Mouse (Mus musculus): ENCODE measurements around the gene Fitm1.

The Fitm1 gene

DNA sequence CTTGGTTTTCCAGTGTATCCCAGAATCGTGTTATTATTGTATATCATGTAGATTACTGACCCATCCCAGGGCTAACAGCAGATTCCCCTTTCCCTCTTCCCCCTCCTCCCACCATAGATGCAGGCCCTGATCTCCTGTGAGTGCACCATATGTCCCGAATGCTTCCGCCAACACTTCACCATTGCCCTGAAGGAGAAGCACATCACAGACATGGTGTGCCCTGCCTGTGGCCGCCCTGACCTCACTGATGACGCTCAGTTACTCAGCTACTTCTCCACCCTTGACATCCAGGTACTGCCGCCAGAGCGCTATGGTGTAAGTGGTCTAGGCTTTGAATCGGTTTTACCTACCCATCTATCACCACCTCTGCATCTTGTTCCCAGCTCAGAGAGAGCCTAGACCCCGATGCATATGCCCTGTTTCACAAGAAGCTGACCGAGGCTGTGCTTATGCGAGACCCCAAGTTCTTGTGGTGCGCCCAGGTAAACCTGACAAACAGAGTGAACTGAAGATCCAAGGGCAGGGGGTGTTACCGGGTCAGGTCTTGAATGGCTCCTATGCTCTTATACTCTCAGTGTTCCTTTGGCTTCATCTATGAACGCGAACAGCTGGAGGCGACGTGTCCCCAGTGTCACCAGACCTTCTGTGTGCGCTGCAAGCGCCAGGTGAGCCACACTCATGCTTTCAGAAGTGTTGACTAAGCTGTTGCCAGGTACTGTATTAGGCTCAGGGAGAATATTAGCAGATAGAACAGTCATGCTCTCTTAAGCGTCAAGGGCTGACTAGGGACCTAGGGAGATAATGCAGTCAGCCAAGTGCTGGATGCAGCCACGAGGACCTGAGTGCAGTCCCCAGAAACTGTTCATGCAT, 23.3 kb downstream of the Fitm1 start:
- DNase-seq = no peak

DNA sequence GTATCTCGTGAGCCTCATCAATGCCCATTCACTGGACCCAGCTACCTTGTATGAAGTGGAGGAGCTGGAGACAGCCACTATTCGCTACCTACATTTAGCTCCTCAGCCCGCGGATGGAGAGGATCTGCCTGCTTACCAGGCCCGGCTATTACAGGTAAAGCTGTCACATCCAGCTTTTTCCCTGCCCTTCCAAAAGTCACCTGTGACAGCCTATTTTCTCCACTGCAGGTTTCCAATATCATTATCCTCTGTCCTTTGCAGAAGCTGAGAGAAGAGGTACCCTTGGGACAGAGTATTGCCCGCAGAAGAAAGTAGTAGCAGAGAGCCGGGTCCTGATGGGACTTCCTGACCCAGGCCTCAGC, 27.8 kb downstream of the Fitm1 start, which contains the start of gene Irf9:
Irf9 (plus strand) TSS at position 301 of the 362 bp plus-strand sequence.
- DNase-seq = no peak

DNA sequence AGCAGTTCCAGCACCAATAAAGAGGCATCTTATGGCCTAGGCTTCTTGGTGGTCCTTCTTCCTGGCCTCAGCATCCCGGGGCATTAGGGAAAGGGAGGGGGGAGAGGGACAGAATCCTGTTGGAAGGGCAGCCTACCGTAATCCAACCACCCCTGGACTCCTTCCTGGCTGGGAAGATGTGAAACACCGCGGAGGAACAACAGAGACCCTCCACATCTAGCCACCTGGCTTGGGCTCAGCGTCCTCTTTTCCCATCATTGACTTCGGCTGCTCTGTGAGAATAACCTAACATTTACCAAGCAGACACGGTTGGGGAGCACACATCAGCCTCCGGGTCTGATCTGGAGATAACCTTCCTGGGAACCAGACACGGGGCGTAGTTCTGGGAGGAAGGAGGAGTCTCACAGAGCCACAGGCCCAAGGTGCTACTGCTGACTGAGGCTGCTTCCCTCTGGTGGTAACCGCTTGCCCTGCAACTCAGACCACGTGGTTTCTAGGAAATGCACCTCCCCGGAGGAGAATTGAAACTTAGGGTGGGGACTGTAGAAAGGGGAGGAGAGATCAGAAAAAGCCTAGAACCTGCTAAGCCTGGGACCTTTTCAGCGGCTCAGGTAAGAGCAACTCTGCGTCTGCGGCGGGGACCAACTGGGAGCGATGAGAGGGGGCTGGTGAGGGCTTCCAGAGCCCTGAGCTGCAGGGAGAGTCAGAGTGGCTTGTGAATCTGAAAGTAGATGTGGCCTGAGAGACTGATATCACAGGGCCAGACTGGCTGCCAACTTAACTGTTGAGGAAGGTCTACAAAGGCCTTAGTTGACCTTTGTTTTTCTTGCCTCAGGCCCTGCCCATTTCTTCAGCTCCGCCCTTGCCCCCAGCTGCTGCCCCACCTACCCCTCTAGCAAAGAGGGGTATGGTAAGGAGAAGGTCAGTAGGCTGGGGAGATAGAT, 28.5 kb downstream of the Fitm1 start:
- peak; percentile 94 for DNase-seq

DNA sequence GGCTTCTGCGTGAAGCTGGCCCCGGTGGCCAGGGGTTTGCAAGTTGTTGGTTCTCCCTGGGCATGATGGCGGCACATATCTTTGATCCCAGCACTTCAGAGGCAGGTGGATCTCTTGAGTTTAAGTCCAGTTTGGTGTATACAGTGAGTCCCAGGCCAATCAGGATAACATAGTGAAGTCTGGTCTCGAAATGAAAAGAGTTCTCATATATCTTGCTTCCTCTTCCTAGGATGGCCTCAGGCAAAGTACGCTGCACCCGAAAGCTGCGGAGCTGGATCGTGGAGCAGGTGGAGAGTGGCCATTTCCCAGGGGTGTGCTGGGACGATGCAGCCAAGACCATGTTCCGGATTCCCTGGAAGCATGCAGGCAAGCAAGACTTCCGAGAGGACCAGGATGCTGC, 29.4 kb downstream of the Fitm1 start:
- DNase-seq = no peak

DNA sequence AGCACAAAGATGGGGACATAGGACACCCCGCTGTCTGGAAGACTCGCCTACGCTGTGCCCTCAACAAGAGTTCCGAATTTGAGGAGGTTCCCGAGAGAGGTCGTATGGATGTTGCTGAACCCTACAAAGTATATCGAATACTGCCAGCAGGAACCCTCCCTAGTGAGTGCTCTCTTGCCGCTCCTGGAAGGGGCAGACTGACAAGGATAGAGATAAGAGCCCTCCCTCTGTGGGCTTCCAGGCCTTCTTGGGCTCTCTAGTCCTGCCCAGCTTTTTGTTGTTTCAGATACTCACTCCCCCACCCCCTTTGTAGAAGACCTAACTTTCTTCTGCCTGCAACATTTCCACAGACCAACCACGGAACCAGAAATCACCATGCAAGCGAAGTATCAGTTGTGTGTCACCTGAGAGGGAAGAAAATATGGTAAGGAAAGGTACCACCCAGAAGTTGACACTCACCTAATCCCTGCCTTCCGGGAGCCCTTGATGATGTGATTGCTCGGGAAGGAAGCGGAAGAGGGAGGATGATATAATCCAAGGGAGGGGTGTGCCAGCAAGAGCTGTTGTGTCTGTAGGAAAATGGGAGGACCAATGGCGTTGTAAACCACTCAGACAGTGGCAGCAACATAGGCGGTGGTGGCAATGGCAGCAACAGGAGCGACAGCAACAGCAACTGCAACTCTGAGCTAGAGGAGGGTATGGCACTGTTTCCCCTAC, 30.5 kb downstream of the Fitm1 start:
- DNase-seq = no peak

DNA sequence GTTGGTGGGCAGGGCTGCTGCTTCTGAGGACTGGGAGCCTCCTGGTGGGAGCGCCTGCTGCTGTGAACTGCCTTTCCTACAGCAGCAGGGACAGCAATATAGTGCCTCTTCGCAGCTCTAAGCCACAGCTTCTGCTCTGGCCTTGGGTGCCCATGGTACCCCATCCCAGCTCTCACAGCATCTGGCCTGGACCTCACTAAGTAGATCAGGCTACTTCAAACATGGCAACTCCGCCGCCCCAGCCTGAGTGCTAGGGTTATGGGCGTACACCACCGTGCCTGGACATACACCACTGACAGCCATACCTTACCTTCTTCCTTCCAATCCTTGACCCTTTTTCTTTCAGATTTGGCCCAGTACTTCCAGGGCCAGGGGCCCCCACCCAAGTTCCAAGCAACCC, 32.9 kb downstream of the Fitm1 start:
- no peak for DNase-seq

DNA sequence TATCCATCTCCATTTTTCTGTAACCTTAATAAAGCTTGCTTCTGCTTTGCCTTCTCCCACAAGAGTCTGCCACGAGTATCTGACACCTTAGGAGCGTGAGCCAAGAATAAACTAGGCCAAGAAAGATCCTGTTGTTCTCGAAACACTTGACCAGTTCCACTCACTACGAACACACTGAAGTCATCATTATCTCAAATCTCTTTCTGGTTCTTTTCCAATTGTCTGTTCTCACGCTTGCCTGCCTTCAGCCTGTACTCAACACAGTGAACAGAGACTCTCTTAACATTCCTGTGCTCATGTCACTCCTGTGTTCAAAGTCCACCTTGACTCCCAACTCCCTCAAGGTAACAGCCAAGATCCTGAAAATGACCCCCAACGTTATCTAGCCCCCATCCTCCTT, 37.9 kb downstream of the Fitm1 start:
- no peak for DNase-seq

DNA sequence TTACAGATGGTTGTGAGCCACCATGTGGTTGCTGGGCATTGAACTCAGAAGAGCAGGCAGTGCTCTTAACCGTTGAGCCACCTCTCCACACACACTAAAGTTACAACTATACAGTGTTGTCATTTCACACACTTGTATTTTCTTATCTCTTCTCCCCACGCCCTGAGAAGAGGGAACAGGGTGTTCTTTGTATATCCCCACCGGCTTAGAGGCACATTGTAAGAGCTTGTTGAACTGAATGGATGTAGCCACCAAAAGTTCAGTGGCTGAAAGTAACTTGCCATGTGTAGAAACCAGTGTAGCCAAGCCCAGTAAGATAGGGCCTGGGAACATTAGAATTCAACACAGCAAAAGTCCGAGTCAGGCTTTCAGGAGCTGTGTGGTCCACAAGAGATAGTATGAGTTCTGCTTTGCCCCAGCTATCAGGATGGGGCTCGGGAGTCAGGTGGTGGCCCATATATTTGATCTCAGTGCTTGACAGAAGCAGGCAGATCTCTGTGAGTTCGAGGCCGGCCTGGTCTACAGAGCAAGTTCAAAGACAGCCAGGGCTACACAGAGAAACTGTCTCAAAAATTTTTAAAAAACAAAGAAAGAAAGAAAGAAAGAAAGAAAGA, 39.3 kb downstream of the Fitm1 start:
- DNase-seq = no peak

DNA sequence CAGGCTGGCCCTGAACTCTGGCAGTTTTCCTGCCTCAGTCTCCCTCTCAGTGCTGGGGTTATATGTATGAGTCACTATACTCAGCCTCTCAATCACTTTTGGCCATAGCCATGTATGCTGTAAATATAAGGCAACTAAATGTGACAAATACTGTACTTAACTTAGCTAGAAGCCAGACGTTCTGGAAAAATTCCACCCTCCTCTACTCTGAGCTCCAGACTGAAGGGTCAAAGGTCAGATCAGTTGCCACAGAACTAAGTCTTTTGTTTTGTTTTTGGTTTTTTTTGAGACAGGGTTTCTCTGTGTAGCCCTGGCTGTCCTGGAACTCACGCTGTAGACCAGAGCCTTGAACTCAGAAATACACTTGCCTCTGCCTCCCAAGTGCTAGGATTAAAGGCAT, 40.5 kb downstream of the Fitm1 start:
- no peak for DNase-seq

DNA sequence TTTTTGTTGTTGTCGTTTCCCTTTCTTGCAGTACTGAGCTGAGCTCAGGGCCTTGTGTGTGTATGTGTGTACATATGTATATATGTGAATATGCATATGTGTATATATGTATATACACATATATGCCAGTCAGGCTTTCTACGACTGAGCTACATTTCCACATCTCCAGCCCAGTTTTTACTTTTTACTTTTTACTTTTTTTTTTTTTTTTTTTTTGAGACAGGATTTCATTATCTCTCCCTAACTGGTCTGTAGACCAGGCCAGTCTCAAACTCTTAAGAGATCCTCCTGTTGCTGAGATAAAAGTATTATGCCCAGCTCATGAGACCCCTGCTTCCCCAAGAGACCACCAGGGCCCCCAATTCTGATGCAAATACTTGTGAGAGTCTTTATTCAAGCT, 41.4 kb downstream of the Fitm1 start:
- DNase-seq = no peak

DNA sequence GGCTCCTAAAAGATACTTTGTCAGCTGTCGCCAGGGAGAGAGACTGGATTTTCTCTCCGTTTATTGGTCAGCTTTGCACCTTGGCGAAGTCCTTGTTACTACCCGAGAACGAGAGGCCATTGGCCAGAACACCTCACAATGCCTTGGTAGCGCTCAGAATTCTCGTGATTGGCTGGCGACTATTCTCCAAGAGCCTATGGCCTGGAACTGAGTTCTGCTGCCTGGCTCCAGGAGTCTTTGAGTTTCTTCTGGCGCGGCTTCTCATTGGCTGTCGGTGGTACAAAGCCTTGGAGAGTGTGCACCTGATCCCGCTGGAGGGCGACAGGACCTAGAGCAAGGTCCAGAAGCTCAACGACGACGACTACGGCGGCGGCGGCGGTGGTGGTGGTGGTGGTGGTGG, 42.4 kb downstream of the Fitm1 start, which contains the start of gene Rec8:
Rec8 (plus strand) TSS at position 216 of the 400 bp plus-strand sequence.
- no peak for DNase-seq

DNA sequence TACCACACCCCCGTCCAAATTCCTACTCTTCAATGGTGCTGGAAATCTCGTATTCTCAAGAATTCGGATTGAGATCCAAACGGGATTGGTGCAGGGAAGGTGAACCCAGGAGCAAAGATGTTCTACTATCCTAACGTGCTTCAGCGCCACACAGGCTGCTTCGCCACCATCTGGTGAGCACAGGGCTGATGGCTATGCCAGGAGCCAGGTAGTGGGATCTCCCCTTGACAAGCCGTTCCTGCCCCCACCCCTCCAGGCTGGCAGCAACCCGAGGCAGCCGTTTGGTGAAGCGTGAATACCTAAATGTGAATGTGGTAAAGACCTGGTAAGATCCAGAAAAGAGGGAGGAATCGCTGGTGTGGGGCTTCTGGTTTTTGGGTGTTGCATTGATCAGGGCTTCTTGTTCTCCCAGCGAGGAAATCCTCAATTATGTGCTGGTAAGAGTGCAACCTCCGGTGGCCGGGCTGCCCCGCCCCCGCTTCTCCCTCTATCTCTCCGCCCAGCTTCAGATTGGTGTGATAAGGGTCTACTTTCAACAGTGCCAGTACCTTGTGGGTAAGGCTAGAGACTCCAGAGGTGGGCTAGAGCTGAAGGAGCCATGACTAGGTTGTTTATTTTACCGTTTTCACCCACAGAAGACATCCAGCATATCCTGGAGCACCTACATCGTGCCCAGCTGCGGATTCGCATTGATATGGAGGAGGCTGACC, 43.2 kb downstream of the Fitm1 start:
- no peak for DNase-seq
